Mouse (Mus musculus) midbrain, postnatal 0 days (tissue): ENCODE results near the gene Cmah. TPM values are rescaled to one million over a fixed set of nuclear protein-coding genes. Genes with fewer than 3 reads are reported as not detected.

Source experiments
- ATAC-seq: fragments of 200-750 bp; cut with Nextera tagmentation; 2 replicates; pipeline ENCODE4 v1.8.0; 2017; ENCODE audit warnings: moderate number of reproducible peaks, mild to moderate bottlenecking, moderate TSS enrichment, moderate library complexity; ENCODE audit not compliant: low FRiP score
- DNase-seq: peaks from one replicate; pipeline ENCODE4 v3.0.0-alpha.2; 2015; ENCODE audit warnings: low spot score
- H3K27ac ChIP-seq: fragments of 300-500 bp; sonication (generic); 2 replicates; pipeline ENCODE4 v1.5.1; 2014; ENCODE audit warnings: low read depth, mild to moderate bottlenecking, low read length, mixed read lengths
- H3K27me3 ChIP-seq: fragments of 300-500 bp; sonication (generic); 2 replicates; pipeline ENCODE4 v1.6.1; 2014; ENCODE audit warnings: low read length, control low read depth, mixed read lengths; ENCODE audit not compliant: insufficient read depth
- H3K36me3 ChIP-seq: fragments of 300-500 bp; sonication (generic); 2 replicates; pipeline ENCODE4 v1.6.1; 2014; ENCODE audit warnings: low read length, control low read depth, mixed read lengths; ENCODE audit not compliant: insufficient read depth
- H3K4me1 ChIP-seq: fragments of 300-500 bp; sonication (generic); 2 replicates; pipeline ENCODE4 v1.6.1; 2014; ENCODE audit warnings: mild to moderate bottlenecking, control low read depth, antibody characterized with exemption, low read length, mixed read lengths; ENCODE audit not compliant: insufficient read depth
- H3K4me2 ChIP-seq: fragments of 300-500 bp; sonication (generic); 2 replicates; pipeline ENCODE4 v1.6.1; 2014; ENCODE audit warnings: low read depth, mild to moderate bottlenecking, low read length, mixed read lengths; ENCODE audit not compliant: poor library complexity, severe bottlenecking
- H3K4me3 ChIP-seq: fragments of 300-500 bp; sonication (generic); 2 replicates; pipeline ENCODE4 v1.5.1; 2014; ENCODE audit warnings: low read depth, mild to moderate bottlenecking, low read length, moderate library complexity
- H3K9ac ChIP-seq: fragments of 300-500 bp; sonication (generic); replicated peaks from 2 replicates; pipeline ENCODE4 v1.6.1; 2014; ENCODE audit warnings: mild to moderate bottlenecking, low read length, moderate library complexity, mixed read lengths; ENCODE audit not compliant: poor library complexity, severe bottlenecking
- H3K9me3 ChIP-seq: fragments of 300-500 bp; sonication (generic); 2 replicates; pipeline ENCODE4 v1.6.1; 2016; ENCODE audit warnings: low read length, control low read depth
- CTCF ChIP-seq: IDR thresholded peaks from 2 replicates; pipeline ENCODE4 v1.5.1; 2016; ENCODE audit warnings: antibody characterized with exemption, mild to moderate bottlenecking
- WGBS: fragments of 180-500 bp; shearing (Covaris S2); extraction: QIAGEN DNeasy Blood & Tissue Kit; methylation state at CpG from one replicate; pipeline ENCODE4 v1.1.7; 2014; 5-methylcytosine and 5-hydroxymethylcytosine counted together
- polyA plus RNA-seq: library from polyadenylated mRNA; unstranded; fragments of >200 nt; fragmentation: Nextera tagmentation; extraction: Ambion mirVana; gene quantifications from 2 replicates; pipeline ENCODE4 v1.2.1, GENCODE M21; 2015
- total RNA-seq: library from RNA; depleted of rRNA; stranded (reverse); fragments of >200 nt; gene quantifications from 2 replicates; pipeline ENCODE4 v1.2.3, GENCODE M21; 2014

The Cmah gene
- total and polyA plus RNA-seq, 2 experiments from 2014 or later, result 0.05 to 0.14 TPM

DNA sequence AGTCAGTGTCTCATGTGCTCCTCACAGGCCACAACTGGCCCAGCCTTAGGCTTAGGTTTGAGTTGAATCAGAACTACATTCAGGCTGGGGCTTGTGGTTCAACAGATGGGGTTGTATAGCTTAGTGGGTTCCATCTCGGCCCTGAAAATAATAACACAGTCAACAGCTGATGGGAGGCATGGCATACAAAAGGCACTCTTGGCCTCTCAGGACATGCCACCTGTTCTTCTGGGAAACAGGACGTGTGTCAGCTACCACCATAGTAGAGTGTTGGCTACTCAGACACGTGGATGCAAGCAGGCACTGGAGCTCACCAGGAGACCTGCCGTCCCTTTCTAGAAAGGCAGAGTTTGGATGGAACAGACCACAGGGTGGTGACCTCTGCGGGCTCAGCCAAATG, 178.6 kb downstream of the Cmah start:
- Histone ChIP-seq H3K27me3 (no peaks in the 10 kb centered on the region), H3K9me3 (no peaks in the 10 kb centered on the region), H3K4me1 (no peaks in the 10 kb centered on the region), H3K27ac (no peak overlapping the region), H3K4me2 (no peak overlapping the region), H3K4me3 (no peak overlapping the region), H3K36me3 (no peaks in the 10 kb centered on the region), H3K9ac (no peak overlapping the region)
- 87% methylated on average over 5 of the region's 5 CpGs for WGBS
- TF ChIP-seq CTCF, result no peak
- no peak for ATAC-seq
- DNase-seq, result no peak

DNA sequence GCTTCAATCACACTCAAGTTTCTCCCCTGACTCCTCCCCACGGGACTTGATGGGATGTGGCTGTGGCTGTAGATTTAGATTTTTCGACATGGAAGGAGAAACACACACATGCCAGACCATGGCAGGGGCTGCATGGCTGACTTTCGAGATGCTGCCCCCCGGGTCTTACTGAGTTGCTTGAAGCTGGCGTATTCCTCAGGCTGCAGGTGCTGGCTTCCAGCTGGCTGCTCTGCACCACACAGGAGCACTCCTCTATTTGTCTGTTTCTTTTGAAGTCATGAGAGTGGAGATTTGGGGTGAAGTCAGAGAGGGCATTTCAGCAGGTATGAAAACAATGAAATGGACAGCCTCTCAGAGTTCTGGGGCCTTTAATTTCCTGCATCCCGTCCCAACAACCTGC, 180.0 kb downstream of the Cmah start:
- DNase-seq (no peak), ATAC-seq (no peak)
- no peak overlapping the region for H3K27ac ChIP-seq
- H3K36me3 ChIP-seq, result no peaks in the 10 kb centered on the region
- H3K4me3 ChIP-seq, result no peak overlapping the region
- no peaks in the 10 kb centered on the region for H3K4me1 ChIP-seq
- no peak overlapping the region for H3K4me2 ChIP-seq
- H3K27me3 ChIP-seq, result no peaks in the 10 kb centered on the region
- H3K9ac ChIP-seq, result no peak overlapping the region
- TF ChIP-seq CTCF, result no peak
- no peaks in the 10 kb centered on the region for H3K9me3 ChIP-seq
- 77% methylated on average over 6 of the region's 6 CpGs for WGBS

DNA sequence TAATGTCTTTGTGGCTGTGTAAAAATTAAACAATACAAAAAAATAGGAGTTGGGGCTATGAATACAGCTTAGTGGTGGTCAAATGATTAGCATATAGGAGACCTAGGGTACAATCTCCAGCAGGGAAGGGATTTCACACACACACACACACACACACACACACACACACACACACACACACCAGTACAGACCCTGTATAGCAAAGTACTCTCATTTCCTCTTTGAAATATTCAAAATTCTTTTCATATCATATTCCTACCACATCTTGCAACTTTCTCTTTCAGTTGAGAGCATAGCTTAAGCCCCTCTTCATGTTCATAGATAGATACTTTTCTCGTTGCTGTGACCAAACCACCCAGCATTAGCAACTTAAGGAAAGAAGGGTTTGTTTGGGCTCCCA, 181.7 kb downstream of the Cmah start:
- TF ChIP-seq CTCF, result no peak
- DNase-seq (no peak), ATAC-seq (no peak)
- WGBS, result 56% methylated on average over 1 of the region's 1 CpGs
- Histone ChIP-seq H3K9ac (no peak overlapping the region), H3K36me3 (no peaks in the 10 kb centered on the region), H3K27ac (no peak overlapping the region), H3K4me3 (no peak overlapping the region), H3K9me3 (no peaks in the 10 kb centered on the region), H3K4me2 (no peak overlapping the region), H3K4me1 (no peaks in the 10 kb centered on the region), H3K27me3 (no peaks in the 10 kb centered on the region)

DNA sequence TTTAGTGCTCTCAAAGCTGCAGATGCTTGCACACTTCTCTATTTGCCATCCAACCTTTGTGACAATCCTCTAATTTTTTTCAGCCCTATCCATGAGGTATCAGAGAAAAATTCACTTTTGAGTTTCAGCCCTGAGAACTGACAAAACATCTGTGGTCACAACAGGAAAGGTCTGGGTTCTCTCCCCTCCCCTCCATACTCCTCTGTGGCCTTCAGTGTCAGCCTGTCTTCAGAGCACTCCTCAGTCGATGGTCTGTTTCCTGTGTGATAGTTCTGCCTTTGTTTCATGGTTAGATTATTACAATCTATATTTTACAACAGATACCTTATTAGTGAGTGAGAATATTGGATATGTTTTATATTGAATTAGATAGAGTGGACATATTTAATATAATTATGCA, 184.2 kb downstream of the Cmah start:
- Histone ChIP-seq H3K9me3 (no peaks in the 10 kb centered on the region), H3K4me2 (no peak overlapping the region), H3K4me1 (no peaks in the 10 kb centered on the region), H3K36me3 (no peaks in the 10 kb centered on the region), H3K4me3 (no peak overlapping the region), H3K27me3 (no peaks in the 10 kb centered on the region), H3K27ac (no peak overlapping the region), H3K9ac (no peak overlapping the region)
- DNase-seq (no peak), ATAC-seq (no peak)
- TF ChIP-seq CTCF, result no peak
- 83% methylated on average over 1 of the region's 1 CpGs for WGBS

DNA sequence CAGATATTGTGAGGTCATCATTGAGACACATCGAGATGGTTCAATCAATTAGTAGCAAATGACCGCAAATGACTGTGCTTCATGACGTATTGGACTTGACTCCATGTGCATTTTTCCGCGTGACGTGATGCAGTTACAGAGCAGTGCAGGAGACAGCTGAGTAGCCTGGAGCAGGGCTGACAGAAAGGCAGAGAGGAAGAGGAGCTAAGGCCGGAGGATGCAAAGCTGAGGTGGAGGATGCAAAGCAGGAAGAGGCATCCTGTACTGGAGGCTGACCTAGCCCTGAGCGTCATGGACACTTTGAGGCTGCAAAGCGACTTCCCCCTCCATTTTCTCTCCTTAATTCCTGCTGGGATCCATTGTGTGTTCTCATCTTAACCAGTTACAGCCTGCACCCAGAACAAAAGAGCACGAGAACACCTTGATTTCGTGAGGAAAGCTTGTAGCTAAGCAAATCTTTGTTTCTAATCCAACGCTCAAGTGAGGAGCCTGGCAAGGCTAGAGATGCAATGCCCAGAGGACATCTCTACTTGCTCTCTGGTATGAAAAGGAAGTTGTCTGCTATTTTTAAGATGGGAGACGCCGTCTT, 184.8 kb downstream of the Cmah start:
- TF ChIP-seq CTCF, result no peak
- H3K4me1 ChIP-seq, result no peaks in the 10 kb centered on the region
- DNase-seq, result no peak
- H3K27ac ChIP-seq, result no peak overlapping the region
- H3K9me3 ChIP-seq, result no peaks in the 10 kb centered on the region
- no peak for ATAC-seq
- no peak overlapping the region for H3K4me3 ChIP-seq
- WGBS, result 73% methylated on average over 14 of the region's 14 CpGs
- no peaks in the 10 kb centered on the region for H3K36me3 ChIP-seq
- no peaks in the 10 kb centered on the region for H3K27me3 ChIP-seq
- no peak overlapping the region for H3K4me2 ChIP-seq
- no peak overlapping the region for H3K9ac ChIP-seq

DNA sequence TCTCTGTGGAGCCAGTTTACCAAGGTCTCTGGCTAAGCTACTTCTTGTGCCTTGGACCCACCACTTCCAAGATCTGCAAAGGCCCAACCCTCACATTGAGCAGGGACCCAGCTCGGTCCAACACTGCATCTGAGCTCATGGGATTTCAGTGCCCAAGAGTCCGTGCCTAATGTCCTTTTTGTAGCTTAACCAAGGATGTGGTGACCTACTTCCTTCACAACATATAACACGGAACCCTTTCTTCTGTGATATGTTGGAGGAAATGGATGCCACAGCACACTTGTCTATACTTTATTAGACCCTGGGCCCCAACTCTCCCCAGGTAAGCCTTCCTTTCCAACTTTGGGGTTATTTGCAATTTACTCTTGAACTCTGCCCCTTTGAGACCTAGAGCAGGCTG, 186.5 kb downstream of the Cmah start:
- no peak overlapping the region for H3K4me2 ChIP-seq
- H3K9me3 ChIP-seq, result no peaks in the 10 kb centered on the region
- ATAC-seq (no peak), DNase-seq (no peak)
- no peaks in the 10 kb centered on the region for H3K27me3 ChIP-seq
- H3K4me1 ChIP-seq, result no peaks in the 10 kb centered on the region
- H3K9ac ChIP-seq, result no peak overlapping the region
- no peak overlapping the region for H3K4me3 ChIP-seq
- TF ChIP-seq CTCF, result no peak
- no peak overlapping the region for H3K27ac ChIP-seq
- no peaks in the 10 kb centered on the region for H3K36me3 ChIP-seq
- 90% methylated on average over 3 of the region's 3 CpGs for WGBS
